Mouse (Mus musculus): Measurements from ENCODE around the gene Slc25a22.

Slc25a22 gene

GRCm38 (mm10) chr7:141437178-141438120 is at the start of gene Slc25a22:
Gene Slc25a22, minus strand, starts transcription at chr7:141437892.
- peak; percentile 72 to 80 for DNase-seq (ENCODE audit: low read depth in 2 of 2, low spot score in 2 of 2)

GRCm38 (mm10) chr7:141487141-141487540 is 49.4 kb upstream of the Slc25a22 start:
- DNase-seq (ENCODE audit: low read depth in 2 of 2, low spot score in 2 of 2), result no peak

GRCm38 (mm10) chr7:141486239-141486638 is 48.5 kb upstream of the Slc25a22 start:
- no peak for DNase-seq (ENCODE audit: low read depth in 2 of 2, low spot score in 2 of 2)

- DNase-seq (ENCODE audit: low read depth in 2 of 2, low spot score in 2 of 2), result no peak
These were observed 47.9 kb upstream of the Slc25a22 start for GRCm38 (mm10) chr7:141485606-141486005.

GRCm38 (mm10) chr7:141485186-141485585 is 47.5 kb upstream of the Slc25a22 start:
- DNase-seq (ENCODE audit: low read depth in 2 of 2, low spot score in 2 of 2), result no peak

GRCm38 (mm10) chr7:141484186-141485120 is 46.8 kb upstream of the Slc25a22 start:
- no peak for DNase-seq (ENCODE audit: low read depth in 2 of 2, low spot score in 2 of 2)

GRCm38 (mm10) chr7:141483114-141483653 is 45.5 kb upstream of the Slc25a22 start:
- DNase-seq (ENCODE audit: low read depth in 2 of 2, low spot score in 2 of 2), result no peak

GRCm38 (mm10) chr7:141482531-141483024 is 44.9 kb upstream of the Slc25a22 start:
- DNase-seq (ENCODE audit: low read depth in 2 of 2, low spot score in 2 of 2), result no peak

- no peak for DNase-seq (ENCODE audit: low read depth in 2 of 2, low spot score in 2 of 2)
These were observed 44.1 kb upstream of the Slc25a22 start for GRCm38 (mm10) chr7:141481498-141482401.

GRCm38 (mm10) chr7:141480842-141481497 is 43.3 kb upstream of the Slc25a22 start:
- peak; percentile 63 to 71 for DNase-seq (ENCODE audit: low read depth in 2 of 2, low spot score in 2 of 2)

- DNase-seq (ENCODE audit: low read depth in 2 of 2, low spot score in 2 of 2), result no peak
These were observed 40.6 kb upstream of the Slc25a22 start for GRCm38 (mm10) chr7:141478270-141478748.

- DNase-seq (ENCODE audit: low read depth in 2 of 2, low spot score in 2 of 2), result no peak
These were observed 40.0 kb upstream of the Slc25a22 start for GRCm38 (mm10) chr7:141477578-141478269.

- no peak for DNase-seq (ENCODE audit: low read depth in 2 of 2, low spot score in 2 of 2)
These were observed 39.3 kb upstream of the Slc25a22 start for GRCm38 (mm10) chr7:141476981-141477370.

GRCm38 (mm10) chr7:141476226-141476980 is 38.7 kb upstream of the Slc25a22 start:
- no peak for DNase-seq (ENCODE audit: low read depth in 2 of 2, low spot score in 2 of 2)

- DNase-seq (ENCODE audit: low read depth in 2 of 2, low spot score in 2 of 2), result no peak
These were observed 38.1 kb upstream of the Slc25a22 start for GRCm38 (mm10) chr7:141475805-141476158.

- peak; percentile 79 to 84 for DNase-seq (ENCODE audit: low read depth in 2 of 2, low spot score in 2 of 2)
These were observed 37.5 kb upstream of the Slc25a22 start, which contains the start of the genes Polr2l and Tspan4 for GRCm38 (mm10) chr7:141475011-141475804. Gene Polr2l, minus strand, starts transcription at chr7:141475132. Gene Tspan4, plus strand, starts transcription at chr7:141475240.

- DNase-seq (ENCODE audit: low read depth in 2 of 2, low spot score in 2 of 2), result no peak
These were observed 36.5 kb upstream of the Slc25a22 start for GRCm38 (mm10) chr7:141474160-141474559.

Data from CD8-positive naive resting alpha-beta T cell, adult 2 months (primary cell).